Mouse (Mus musculus) ovary, postnatal 10 days (tissue): ENCODE measurements around the gene Tsga8.

Experiments
- DNase-seq: peaks from one replicate; pipeline ENCODE4 v3.0.0; 2022; ENCODE audit warnings: low spot score

The Tsga8 gene

DNA sequence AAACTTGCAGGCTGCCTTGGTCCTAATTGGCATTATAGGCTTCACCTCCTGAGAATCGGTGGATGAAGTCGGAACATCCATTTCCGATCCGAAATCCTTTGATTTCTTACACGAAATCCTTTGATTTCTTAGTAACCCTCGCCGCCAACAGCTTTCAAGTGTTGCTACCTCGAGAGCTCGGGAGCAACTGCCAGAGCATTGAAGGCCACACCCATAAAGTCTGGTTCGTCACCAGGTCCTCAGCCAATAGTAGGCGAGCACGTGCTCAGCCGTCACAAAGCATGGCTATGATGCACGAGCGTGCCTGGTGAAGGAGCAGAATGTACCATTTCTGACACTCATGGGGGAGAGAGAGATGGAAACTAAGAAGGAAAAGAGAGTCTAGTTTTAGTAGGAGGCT lies at the start of gene Tsga8:
TSS of gene Tsga8 (minus strand) at position 327 of the 400 bp plus-strand sequence.
- no peak for DNase-seq
